Comparison of ENCODE assay signal across 14 mouse cellular contexts in genomic region chr11:18747361-18747760, GRCm38 (mm10).
DNase-seq lines count a peak whose midpoint lies in the region; ATAC-seq lines count a peak whose summit lies in the region.
"Had no signal": no experiment of that assay in that cellular context is flagged by ENCODE, and none has a peak within 500 bp of the region (broad histone marks: within the 10 kb centered on the region; RNA-seq: fewer than 3 reads in every experiment).

No protein-coding gene starts in this region.

- no peak for DNase-seq in heart, embryonic 10.5 days (ENCODE audit: low spot score)
- DNase-seq in embryonic facial prominence, embryonic 14.5 days (ENCODE audit: low spot score) = no peak
- DNase-seq in hindbrain, embryonic 14.5 days (ENCODE audit: low spot score) = no peak
- DNase-seq in neural tube, embryonic 11.5 days (ENCODE audit: low spot score) = peak; percentile 26
- DNase-seq in lung, postnatal 4 days = no peak
- DNase-seq in gastrocnemius, postnatal 36 days = no peak
- no peak for DNase-seq in left cerebral cortex, adult 8-10 months (ENCODE audit: low spot score in 2 of 2)
- DNase-seq: gastrocnemius, postnatal 25 days; kidney, postnatal 10 days; liver, embryonic 13.5 days had no signal

- H3K27me3 ChIP-seq in heart, embryonic 10.5 days (ENCODE audit: insufficient read depth, poor library complexity, severe bottlenecking) = no peaks in the 10 kb centered on the region
- no peaks in the 10 kb centered on the region for H3K27me3 ChIP-seq in heart, embryonic 12.5 days (replicated peaks)
- peaks cover 4% of the 10 kb centered on the region for H3K27me3 ChIP-seq in embryonic facial prominence, embryonic 14.5 days (replicated peaks; ENCODE audit: control insufficient read depth, insufficient read depth, low read length)
- H3K27me3 ChIP-seq in hindbrain, embryonic 14.5 days (ENCODE audit: control insufficient read depth, insufficient read depth, low read length) = no peaks in the 10 kb centered on the region
- H3K27me3 ChIP-seq in neural tube, embryonic 11.5 days (ENCODE audit: control insufficient read depth, insufficient read depth, low read length) = no peaks in the 10 kb centered on the region
- H3K27me3 ChIP-seq: liver, embryonic 13.5 days had no signal

- 71% methylated on average over 9 of the region's 9 CpGs for WGBS in heart, embryonic 10.5 days
- WGBS in heart, embryonic 12.5 days = 66% methylated on average over 9 of the region's 9 CpGs
- WGBS in embryonic facial prominence, embryonic 14.5 days = 50% methylated on average over 9 of the region's 9 CpGs
- WGBS in hindbrain, embryonic 14.5 days = 39% methylated on average over 9 of the region's 9 CpGs
- WGBS in neural tube, embryonic 11.5 days = 23% methylated on average over 9 of the region's 9 CpGs

- peak overlapping the region; percentile 42; the same call in 1 of the 2 replicates for H3K27ac ChIP-seq in heart, embryonic 10.5 days
- no peak overlapping the region for H3K27ac ChIP-seq in heart, embryonic 12.5 days (ENCODE audit: poor library complexity, severe bottlenecking)
- peak overlapping the region; percentile 3; the same call in 1 of the 2 replicates for H3K27ac ChIP-seq in embryonic facial prominence, embryonic 14.5 days (replicated peaks; ENCODE audit: low read depth, low read length)
- peak overlapping the region; percentile 90 for H3K27ac ChIP-seq in hindbrain, embryonic 14.5 days
- H3K27ac ChIP-seq in neural tube, embryonic 11.5 days (ENCODE audit: low read depth, low read length) = peak overlapping the region; percentile 89
- H3K27ac ChIP-seq: left cerebral cortex, adult 2 months; liver, embryonic 13.5 days; macrophage had no signal

- H3K9me3 ChIP-seq in heart, embryonic 10.5 days = no peaks in the 10 kb centered on the region
- H3K9me3 ChIP-seq in heart, embryonic 12.5 days (replicated peaks) = no peaks in the 10 kb centered on the region
- H3K9me3 ChIP-seq in embryonic facial prominence, embryonic 14.5 days (ENCODE audit: control insufficient read depth, low read length) = no peaks in the 10 kb centered on the region
- H3K9me3 ChIP-seq in hindbrain, embryonic 14.5 days (ENCODE audit: control insufficient read depth, low read length) = no peaks in the 10 kb centered on the region
- H3K9me3 ChIP-seq in neural tube, embryonic 11.5 days (ENCODE audit: control insufficient read depth, low read length) = no peaks in the 10 kb centered on the region
- H3K9me3 ChIP-seq: liver, embryonic 13.5 days had no signal

- H3K36me3 ChIP-seq in heart, embryonic 10.5 days = no peaks in the 10 kb centered on the region
- H3K36me3 ChIP-seq in heart, embryonic 12.5 days = no peaks in the 10 kb centered on the region
- H3K36me3 ChIP-seq in embryonic facial prominence, embryonic 14.5 days (ENCODE audit: control insufficient read depth, insufficient read depth, low read length) = no peaks in the 10 kb centered on the region
- H3K36me3 ChIP-seq in hindbrain, embryonic 14.5 days (replicated peaks; ENCODE audit: control insufficient read depth, insufficient read depth) = no peaks in the 10 kb centered on the region
- no peaks in the 10 kb centered on the region for H3K36me3 ChIP-seq in neural tube, embryonic 11.5 days (ENCODE audit: control insufficient read depth, insufficient read depth, low read length)
- H3K36me3 ChIP-seq: liver, embryonic 13.5 days had no signal

- no peak for ATAC-seq in heart, embryonic 12.5 days (ENCODE audit: insufficient number of reproducible peaks, low FRiP score)
- ATAC-seq in embryonic facial prominence, embryonic 14.5 days (ENCODE audit: low read depth) = 0 out of 2 replicates have a peak, but pooled peaks have one; percentile 10
- 0 out of 2 replicates have a peak, but pooled peaks have one; percentile 5 for ATAC-seq in hindbrain, embryonic 14.5 days (ENCODE audit: low FRiP score)
- ATAC-seq in neural tube, embryonic 11.5 days (ENCODE audit: insufficient read depth, low FRiP score, low TSS enrichment) = no peak; the same call in 1 of the 2 replicates
- ATAC-seq: forebrain, embryonic 16.5 days had no signal

- H3K4me2 ChIP-seq in heart, embryonic 12.5 days = no peak overlapping the region
- H3K4me2 ChIP-seq in embryonic facial prominence, embryonic 14.5 days (ENCODE audit: low read depth, low read length) = no peak overlapping the region
- no peak overlapping the region for H3K4me2 ChIP-seq in hindbrain, embryonic 14.5 days (replicated peaks)
- no peak overlapping the region; the same call in 1 of the 2 replicates for H3K4me2 ChIP-seq in neural tube, embryonic 11.5 days (ENCODE audit: low read depth)
- H3K4me2 ChIP-seq: liver, embryonic 13.5 days had no signal

- H3K4me1 ChIP-seq in heart, embryonic 10.5 days = peaks cover 43% of the 10 kb centered on the region
- H3K4me1 ChIP-seq in heart, embryonic 12.5 days (replicated peaks) = peaks cover 21% of the 10 kb centered on the region
- peaks cover 21% of the 10 kb centered on the region for H3K4me1 ChIP-seq in embryonic facial prominence, embryonic 14.5 days (ENCODE audit: control insufficient read depth, insufficient read depth, low read length)
- H3K4me1 ChIP-seq in hindbrain, embryonic 14.5 days (replicated peaks; ENCODE audit: control insufficient read depth, insufficient read depth, low read length) = peaks cover 57% of the 10 kb centered on the region
- peaks cover 51% of the 10 kb centered on the region for H3K4me1 ChIP-seq in neural tube, embryonic 11.5 days (ENCODE audit: control insufficient read depth, insufficient read depth, low read length)

- intact Hi-C loops in gastrocnemius, postnatal 36 days (cut with DNase I) = no loop called here

- no peak overlapping the region for H3K9ac ChIP-seq in heart, embryonic 12.5 days
- H3K9ac ChIP-seq in embryonic facial prominence, embryonic 14.5 days (ENCODE audit: low read depth, low read length) = no peak overlapping the region
- peak overlapping the region; percentile 57 for H3K9ac ChIP-seq in hindbrain, embryonic 14.5 days
- H3K9ac ChIP-seq in neural tube, embryonic 11.5 days (ENCODE audit: low read length) = no peak overlapping the region
- H3K9ac ChIP-seq: liver, embryonic 13.5 days had no signal

- H3K4me3 ChIP-seq in heart, embryonic 10.5 days = no peak overlapping the region
- no peak overlapping the region for H3K4me3 ChIP-seq in heart, embryonic 12.5 days
- no peak overlapping the region for H3K4me3 ChIP-seq in embryonic facial prominence, embryonic 14.5 days (ENCODE audit: low read depth, low read length)
- no peak overlapping the region for H3K4me3 ChIP-seq in hindbrain, embryonic 14.5 days (replicated peaks; ENCODE audit: low read length)
- no peak overlapping the region for H3K4me3 ChIP-seq in neural tube, embryonic 11.5 days (ENCODE audit: low read depth, low read length)
- H3K4me3 ChIP-seq: left cerebral cortex, adult 2 months; liver, embryonic 13.5 days had no signal

Comparison
In these comparisons a context has a peak if more than half of its experiments do, and no peak if none do; other contexts are left out.
1. ATAC-seq: peak in embryonic facial prominence, embryonic 14.5 days (single experiment) and hindbrain, embryonic 14.5 days (single experiment); none in heart, embryonic 12.5 days (single experiment) and neural tube, embryonic 11.5 days (single experiment).